Mouse (Mus musculus) heart, embryonic 16.5 days (tissue): Measurements from ENCODE around the gene Rp9. TPM values are rescaled to one million over a fixed set of nuclear protein-coding genes. Genes with fewer than 3 reads are reported as not detected.

ENCODE experiments used
- ATAC-seq: fragments of 200-750 bp; cut with Nextera tagmentation; replicated peaks from 2 replicates; pipeline ENCODE4 v1.8.0; 2017; ENCODE audit warnings: moderate number of reproducible peaks; ENCODE audit not compliant: insufficient read depth, low FRiP score; ENCODE audit errors: extremely low read depth
- H3K27ac ChIP-seq: fragments of 300-500 bp; sonication (generic); 2 replicates; pipeline ENCODE4 v1.5.1; 2014; ENCODE audit warnings: mild to moderate bottlenecking, low read length, control low read depth, moderate library complexity
- H3K27me3 ChIP-seq: fragments of 300-500 bp; sonication (generic); 2 replicates; pipeline ENCODE4 v1.6.1; 2014; ENCODE audit warnings: low read length, mixed read lengths; ENCODE audit not compliant: control insufficient read depth, insufficient read depth
- H3K36me3 ChIP-seq: fragments of 300-500 bp; sonication (generic); 2 replicates; pipeline ENCODE4 v1.6.1; 2014; ENCODE audit not compliant: control insufficient read depth, insufficient read depth
- H3K4me1 ChIP-seq: fragments of 300-500 bp; sonication (generic); 2 replicates; pipeline ENCODE4 v1.6.1; 2014; ENCODE audit warnings: low read length, mixed read lengths; ENCODE audit not compliant: control insufficient read depth, insufficient read depth
- H3K4me2 ChIP-seq: fragments of 300-500 bp; sonication (generic); 2 replicates; pipeline ENCODE4 v1.6.1; 2014; ENCODE audit warnings: low read depth, mild to moderate bottlenecking, control low read depth, low read length
- H3K4me3 ChIP-seq: fragments of 300-500 bp; sonication (generic); 2 replicates; pipeline ENCODE4 v1.5.1; 2014; ENCODE audit warnings: mild to moderate bottlenecking, control low read depth, low read length
- H3K9ac ChIP-seq: fragments of 300-500 bp; sonication (generic); 2 replicates; pipeline ENCODE4 v1.6.1; 2014; ENCODE audit warnings: low read length, control low read depth
- H3K9me3 ChIP-seq: fragments of 300-500 bp; sonication (generic); replicated peaks from 2 replicates; pipeline ENCODE4 v1.6.1; 2016; ENCODE audit warnings: low read length; ENCODE audit not compliant: control insufficient read depth
- WGBS: fragments of 180-500 bp; shearing (Covaris S2); extraction: QIAGEN DNeasy Blood & Tissue Kit; methylation state at CpG from one replicate; pipeline ENCODE4 v1.1.7; 2014; 5-methylcytosine and 5-hydroxymethylcytosine counted together
- polyA plus RNA-seq: library from polyadenylated mRNA; unstranded; fragments of >200 nt; fragmentation: Nextera tagmentation; extraction: Ambion mirVana; gene quantifications from 2 replicates; pipeline ENCODE4 v1.2.1, GENCODE M21; 2015

Gene Rp9
- polyA plus RNA-seq, 1 experiment from 2014 or later = 47.3 TPM

- H3K4me3 ChIP-seq = no peak overlapping the region
- H3K9me3 ChIP-seq = no peaks in the 10 kb centered on the region
- no peak for ATAC-seq
- H3K27me3 ChIP-seq = no peaks in the 10 kb centered on the region
- H3K27ac ChIP-seq = no peak overlapping the region
- no peaks in the 10 kb centered on the region; the same call in 1 of the 2 replicates for H3K36me3 ChIP-seq
- H3K4me2 ChIP-seq = no peak overlapping the region
- H3K9ac ChIP-seq = no peak overlapping the region
- no peaks in the 10 kb centered on the region for H3K4me1 ChIP-seq
- WGBS = 41% methylated on average over 9 of the region's 9 CpGs
These were observed 19.4 kb upstream of the Rp9 start for GRCm38 (mm10) chr9:22488963-22489362.

GRCm38 (mm10) chr9:22486211-22486610 is 16.7 kb upstream of the Rp9 start:
- H3K9me3 ChIP-seq = no peaks in the 10 kb centered on the region
- 86% methylated on average over 7 of the region's 7 CpGs for WGBS
- H3K27me3 ChIP-seq = no peaks in the 10 kb centered on the region
- H3K4me3 ChIP-seq = no peak overlapping the region
- H3K36me3 ChIP-seq = no peaks in the 10 kb centered on the region
- H3K4me2 ChIP-seq = no peak overlapping the region
- no peak overlapping the region for H3K27ac ChIP-seq
- no peaks in the 10 kb centered on the region for H3K4me1 ChIP-seq
- H3K9ac ChIP-seq = no peak overlapping the region
- ATAC-seq = no peak

- H3K4me2 ChIP-seq = no peak overlapping the region
These were observed 15.2 kb upstream of the Rp9 start for GRCm38 (mm10) chr9:22484562-22485308.

GRCm38 (mm10) chr9:22483866-22484561 is 14.5 kb upstream of the Rp9 start:
- no peaks in the 10 kb centered on the region for H3K4me1 ChIP-seq
- H3K9me3 ChIP-seq = no peaks in the 10 kb centered on the region
- WGBS = 90% methylated on average over 8 of the region's 8 CpGs
- H3K27ac ChIP-seq = no peak overlapping the region
- no peak overlapping the region for H3K4me3 ChIP-seq
- no peak overlapping the region for H3K4me2 ChIP-seq
- no peak for ATAC-seq
- no peaks in the 10 kb centered on the region for H3K27me3 ChIP-seq
- H3K36me3 ChIP-seq = no peaks in the 10 kb centered on the region
- no peak overlapping the region for H3K9ac ChIP-seq

More at GRCm38 (mm10) chr9:22484562-22485308, 15.2 kb upstream of the Rp9 start:
- no peak for ATAC-seq
- H3K36me3 ChIP-seq = no peaks in the 10 kb centered on the region
- no peaks in the 10 kb centered on the region for H3K27me3 ChIP-seq
- no peaks in the 10 kb centered on the region for H3K4me1 ChIP-seq
- no peak overlapping the region for H3K4me3 ChIP-seq
- no peak overlapping the region for H3K9ac ChIP-seq
- H3K9me3 ChIP-seq = no peaks in the 10 kb centered on the region
- H3K27ac ChIP-seq = no peak overlapping the region
- 80% methylated on average over 12 of the region's 12 CpGs for WGBS

GRCm38 (mm10) chr9:22478946-22479345 is 9.4 kb upstream of the Rp9 start:
- no peak for ATAC-seq
- 89% methylated on average over 8 of the region's 8 CpGs for WGBS
- H3K9me3 ChIP-seq = no peaks in the 10 kb centered on the region

GRCm38 (mm10) chr9:22476265-22476664 is 6.7 kb upstream of the Rp9 start:
- peak overlapping the region; percentile 84 for H3K4me3 ChIP-seq
- H3K27me3 ChIP-seq = no peaks in the 10 kb centered on the region
- H3K9me3 ChIP-seq = no peaks in the 10 kb centered on the region
- no peaks in the 10 kb centered on the region for H3K36me3 ChIP-seq
- H3K27ac ChIP-seq = peak overlapping the region; percentile 64; the same call in 1 of the 2 replicates
- WGBS = 3% methylated on average over 10 of the region's 10 CpGs
- peak overlapping the region; percentile 72 for H3K9ac ChIP-seq
- H3K4me2 ChIP-seq = peak overlapping the region; percentile 99
- H3K4me1 ChIP-seq = 0 out of 2 replicates have a peak, but pooled peaks cover 5% of the 10 kb centered on the region
- no peak for ATAC-seq

More at GRCm38 (mm10) chr9:22478946-22479345, 9.4 kb upstream of the Rp9 start:
- Histone ChIP-seq H3K27ac (no peak overlapping the region), H3K9ac (no peak overlapping the region), H3K36me3 (no peaks in the 10 kb centered on the region), H3K4me3 (no peak overlapping the region), H3K4me2 (no peak overlapping the region), H3K27me3 (no peaks in the 10 kb centered on the region), H3K4me1 (0 out of 2 replicates have a peak, but pooled peaks cover 5% of the 10 kb centered on the region)

- H3K27ac ChIP-seq = peak within 1 kb of the TSS; percentile 64
- no peaks in the 10 kb centered on the region for H3K9me3 ChIP-seq
- H3K27me3 ChIP-seq = no peaks in the 10 kb centered on the region
- H3K36me3 ChIP-seq = no peaks in the 10 kb centered on the region
- peak within 1 kb of the TSS; percentile 72 for H3K9ac ChIP-seq
- peak within 1 kb of the TSS; percentile 84 for H3K4me3 ChIP-seq
- H3K4me1 ChIP-seq = 0 out of 2 replicates have a peak, but pooled peaks cover 5% of the 10 kb centered on the region
- peak within 1 kb of the TSS; percentile 99 for H3K4me2 ChIP-seq
- 1% methylated on average over 25 of the region's 25 CpGs for WGBS
- peak; percentile 98 for ATAC-seq
These were observed 5.9 kb upstream of the Rp9 start, which contains the start of gene Bbs9 for GRCm38 (mm10) chr9:22475424-22475868. Gene Bbs9, plus strand, starts transcription at chr9:22475715.

- ATAC-seq = no peak
- Histone ChIP-seq H3K9me3 (no peaks in the 10 kb centered on the region), H3K27me3 (no peaks in the 10 kb centered on the region), H3K9ac (no peak overlapping the region; the same call in 1 of the 2 replicates), H3K36me3 (peaks cover 6% of the 10 kb centered on the region; the same call in 1 of the 2 replicates), H3K27ac (no peak overlapping the region), H3K4me2 (no peak overlapping the region), H3K4me1 (no peaks in the 10 kb centered on the region; the same call in 1 of the 2 replicates), H3K4me3 (no peak overlapping the region)
- WGBS = 71% methylated on average over 8 of the region's 8 CpGs
These were observed 664 bp downstream of the Rp9 start for GRCm38 (mm10) chr9:22468899-22469259.
